Mouse (Mus musculus) heart, embryonic 11.5 days (tissue): Measurements from ENCODE around the gene Bco1. TPM values are rescaled to one million over a fixed set of nuclear protein-coding genes. Genes with fewer than 3 reads are reported as not detected.

Experiments
- ATAC-seq: fragments of 200-750 bp; cut with Nextera tagmentation; replicated peaks from 2 replicates; pipeline ENCODE4 v1.8.0; 2017; ENCODE audit warnings: moderate library complexity; ENCODE audit not compliant: insufficient number of reproducible peaks, low FRiP score, low TSS enrichment
- H3K27ac ChIP-seq: fragments of 300-500 bp; sonication (generic); 2 replicates; pipeline ENCODE4 v1.5.1; 2014; ENCODE audit warnings: mild to moderate bottlenecking, low read depth, low read length
- H3K27me3 ChIP-seq: fragments of 300-500 bp; sonication (generic); 2 replicates; pipeline ENCODE4 v1.6.1; 2014; ENCODE audit warnings: mild to moderate bottlenecking, low read length, mixed read lengths; ENCODE audit not compliant: control insufficient read depth, insufficient read depth
- H3K36me3 ChIP-seq: fragments of 300-500 bp; sonication (generic); 2 replicates; pipeline ENCODE4 v1.6.1; 2014; ENCODE audit warnings: mild to moderate bottlenecking, low read length, moderate library complexity, mixed read lengths; ENCODE audit not compliant: control insufficient read depth, insufficient read depth
- H3K4me1 ChIP-seq: fragments of 300-500 bp; sonication (generic); 2 replicates; pipeline ENCODE4 v1.6.1; 2014; ENCODE audit warnings: low read length; ENCODE audit not compliant: control insufficient read depth, insufficient read depth
- H3K4me2 ChIP-seq: fragments of 300-500 bp; sonication (generic); 2 replicates; pipeline ENCODE4 v1.6.1; 2014; ENCODE audit warnings: mild to moderate bottlenecking, moderate library complexity
- H3K4me3 ChIP-seq: fragments of 300-500 bp; sonication (generic); 2 replicates; pipeline ENCODE4 v1.5.1; 2014; ENCODE audit warnings: low read depth, low read length
- H3K9ac ChIP-seq: fragments of 300-500 bp; sonication (generic); 2 replicates; pipeline ENCODE4 v1.6.1; 2014; ENCODE audit warnings: mild to moderate bottlenecking, low read depth, low read length, moderate library complexity
- H3K9me3 ChIP-seq: fragments of 300-500 bp; sonication (generic); replicated peaks from 2 replicates; pipeline ENCODE4 v1.6.1; 2016; ENCODE audit warnings: low read length; ENCODE audit not compliant: control insufficient read depth
- WGBS: fragments of 180-500 bp; shearing (Covaris S2); extraction: QIAGEN DNeasy Blood & Tissue Kit; methylation state at CpG from one replicate; pipeline ENCODE4 v1.1.7; 2014; ENCODE audit not compliant: insufficient replicate concordance; 5-methylcytosine and 5-hydroxymethylcytosine counted together
- polyA plus RNA-seq: library from polyadenylated mRNA; unstranded; fragments of >200 nt; fragmentation: Nextera tagmentation; extraction: Ambion mirVana; gene quantifications from 2 replicates; pipeline ENCODE4 v1.2.1, GENCODE M21; 2014

The Bco1 gene
- polyA plus RNA-seq, 1 experiment from 2014 or later, result 0.49 TPM

GRCm38 (mm10) chr8:117165542-117165941 is 69.9 kb downstream of the Bco1 start:
- 86% methylated on average over 4 of the region's 4 CpGs for WGBS
- Histone ChIP-seq H3K27ac (no peak overlapping the region), H3K9ac (no peak overlapping the region), H3K4me2 (no peak overlapping the region), H3K36me3 (no peaks in the 10 kb centered on the region), H3K4me3 (no peak overlapping the region), H3K9me3 (no peaks in the 10 kb centered on the region), H3K4me1 (peaks cover 12% of the 10 kb centered on the region), H3K27me3 (no peaks in the 10 kb centered on the region)
- ATAC-seq, result no peak

- Histone ChIP-seq H3K27ac (no peak overlapping the region), H3K4me1 (peaks cover 12% of the 10 kb centered on the region), H3K36me3 (no peaks in the 10 kb centered on the region), H3K27me3 (no peaks in the 10 kb centered on the region), H3K9me3 (no peaks in the 10 kb centered on the region), H3K4me3 (no peak overlapping the region), H3K4me2 (no peak overlapping the region), H3K9ac (no peak overlapping the region)
- no peak for ATAC-seq
- WGBS, result 59% methylated on average over 2 of the region's 2 CpGs
Observed at GRCm38 (mm10) chr8:117166515-117166914, 70.9 kb downstream of the Bco1 start.

GRCm38 (mm10) chr8:117167243-117167883 is 71.7 kb downstream of the Bco1 start:
- ATAC-seq, result no peak
- Histone ChIP-seq H3K36me3 (no peaks in the 10 kb centered on the region), H3K27ac (no peak overlapping the region), H3K9ac (no peak overlapping the region), H3K4me1 (peaks cover 12% of the 10 kb centered on the region), H3K4me2 (no peak overlapping the region), H3K9me3 (no peaks in the 10 kb centered on the region), H3K4me3 (no peak overlapping the region), H3K27me3 (no peaks in the 10 kb centered on the region)
- 68% methylated on average over 8 of the region's 8 CpGs for WGBS

- Histone ChIP-seq H3K27me3 (no peaks in the 10 kb centered on the region), H3K27ac (no peak overlapping the region), H3K4me1 (peaks cover 17% of the 10 kb centered on the region), H3K36me3 (no peaks in the 10 kb centered on the region), H3K4me2 (no peak overlapping the region), H3K9me3 (no peaks in the 10 kb centered on the region), H3K9ac (peak overlapping the region; percentile 30; the same call in 1 of the 2 replicates), H3K4me3 (no peak overlapping the region)
- peak; percentile 44; the same call in 1 of the 2 replicates for ATAC-seq
- WGBS, result 75% methylated on average over 9 of the region's 9 CpGs
Observed at GRCm38 (mm10) chr8:117168378-117168777, 72.7 kb downstream of the Bco1 start.

GRCm38 (mm10) chr8:117171826-117172225 is 76.2 kb downstream of the Bco1 start:
- H3K36me3 ChIP-seq, result no peaks in the 10 kb centered on the region
- no peak overlapping the region for H3K9ac ChIP-seq
- H3K4me3 ChIP-seq, result no peak overlapping the region
- WGBS, result 79% methylated on average over 3 of the region's 3 CpGs
- no peak for ATAC-seq
- H3K27ac ChIP-seq, result no peak overlapping the region
- H3K9me3 ChIP-seq, result no peaks in the 10 kb centered on the region
- peaks cover 12% of the 10 kb centered on the region for H3K4me1 ChIP-seq
- H3K4me2 ChIP-seq, result no peak overlapping the region
- H3K27me3 ChIP-seq, result no peaks in the 10 kb centered on the region

GRCm38 (mm10) chr8:117172904-117173303 is 77.2 kb downstream of the Bco1 start:
- Histone ChIP-seq H3K27me3 (no peaks in the 10 kb centered on the region), H3K9me3 (no peaks in the 10 kb centered on the region), H3K36me3 (no peaks in the 10 kb centered on the region), H3K4me3 (no peak overlapping the region), H3K27ac (no peak overlapping the region), H3K9ac (no peak overlapping the region), H3K4me1 (peaks cover 7% of the 10 kb centered on the region; the same call in 1 of the 2 replicates), H3K4me2 (no peak overlapping the region)
- WGBS, result 29% methylated on average over 7 of the region's 7 CpGs
- ATAC-seq, result no peak

- Histone ChIP-seq H3K36me3 (no peaks in the 10 kb centered on the region), H3K27me3 (no peaks in the 10 kb centered on the region), H3K9me3 (no peaks in the 10 kb centered on the region), H3K4me3 (no peak overlapping the region), H3K27ac (no peak overlapping the region), H3K4me1 (0 out of 2 replicates have a peak, but pooled peaks cover 5% of the 10 kb centered on the region), H3K4me2 (no peak overlapping the region), H3K9ac (no peak overlapping the region)
- no peak for ATAC-seq
- WGBS, result 75% methylated on average over 3 of the region's 3 CpGs
Observed at GRCm38 (mm10) chr8:117173690-117174089, 78.0 kb downstream of the Bco1 start.

- H3K36me3 ChIP-seq, result no peaks in the 10 kb centered on the region
Observed at GRCm38 (mm10) chr8:117174536-117174935, 78.9 kb downstream of the Bco1 start.

GRCm38 (mm10) chr8:117176308-117176707 is 80.7 kb downstream of the Bco1 start:
- 0 out of 2 replicates have a peak, but pooled peaks cover 5% of the 10 kb centered on the region for H3K4me1 ChIP-seq
- no peaks in the 10 kb centered on the region for H3K27me3 ChIP-seq
- H3K27ac ChIP-seq, result no peak overlapping the region
- ATAC-seq, result no peak
- no peaks in the 10 kb centered on the region for H3K36me3 ChIP-seq
- H3K4me3 ChIP-seq, result no peak overlapping the region
- WGBS, result 78% methylated on average over 5 of the region's 5 CpGs
- no peaks in the 10 kb centered on the region for H3K9me3 ChIP-seq
- no peak overlapping the region for H3K9ac ChIP-seq
- no peak overlapping the region for H3K4me2 ChIP-seq

More at GRCm38 (mm10) chr8:117174536-117174935, 78.9 kb downstream of the Bco1 start:
- Histone ChIP-seq H3K9ac (no peak overlapping the region), H3K9me3 (no peaks in the 10 kb centered on the region), H3K4me1 (0 out of 2 replicates have a peak, but pooled peaks cover 5% of the 10 kb centered on the region), H3K27ac (no peak overlapping the region), H3K27me3 (no peaks in the 10 kb centered on the region), H3K4me3 (no peak overlapping the region), H3K4me2 (no peak overlapping the region)
- 79% methylated on average over 5 of the region's 5 CpGs for WGBS
- ATAC-seq, result no peak
